Mouse (Mus musculus): ENCODE results near the gene Stpg3.

Stpg3 gene

GRCm38 (mm10) chr2:25203631-25204214 is 10.7 kb downstream of the Stpg3 start:
- DNase-seq (ENCODE audit: low spot score): peak; percentile 65

DNA sequence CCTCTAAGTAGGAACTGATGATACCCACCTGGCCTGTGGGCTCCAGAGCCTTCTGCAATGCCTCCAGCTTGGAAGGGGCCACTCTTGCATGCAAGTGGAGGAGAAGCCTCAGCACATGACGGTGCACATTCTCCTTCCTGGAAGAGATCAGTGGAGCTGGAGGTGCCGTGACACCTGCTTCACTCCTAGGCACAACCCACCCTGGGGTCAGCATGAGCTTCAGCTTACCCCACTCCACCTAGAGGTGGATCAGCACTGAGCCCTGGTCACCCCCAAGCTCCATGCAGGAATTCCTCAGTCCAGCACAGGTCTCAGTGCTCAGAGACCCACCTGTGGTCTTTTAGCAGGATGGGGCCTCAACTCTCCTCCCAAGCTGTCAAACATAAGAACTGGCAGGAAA is 13.8 kb downstream of the Stpg3 start:
- no peak for DNase-seq (ENCODE audit: low spot score)

GRCm38 (mm10) chr2:25197946-25198345 is 16.5 kb downstream of the Stpg3 start:
- no peak for DNase-seq (ENCODE audit: low spot score)

DNA sequence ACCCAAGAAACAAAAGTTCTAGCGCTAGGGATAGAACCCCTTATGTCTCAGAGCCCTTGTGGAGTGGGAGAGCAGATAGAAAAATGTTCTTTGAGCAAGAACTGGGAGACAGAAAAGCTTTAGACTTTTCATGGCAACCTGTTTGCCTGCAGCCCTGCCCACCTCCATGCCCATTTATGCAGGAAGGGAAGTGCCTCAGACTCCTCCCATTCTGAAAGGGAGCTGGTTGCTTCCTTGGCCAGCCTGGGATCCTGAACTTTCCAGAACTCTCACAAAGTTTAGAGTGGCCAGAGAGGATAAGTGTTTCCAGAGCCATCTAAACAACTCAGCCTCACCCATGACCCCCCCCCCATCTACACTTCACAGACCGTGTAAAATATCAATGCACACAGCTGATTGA is 17.2 kb downstream of the Stpg3 start:
- no peak for DNase-seq (ENCODE audit: low spot score)

DNA sequence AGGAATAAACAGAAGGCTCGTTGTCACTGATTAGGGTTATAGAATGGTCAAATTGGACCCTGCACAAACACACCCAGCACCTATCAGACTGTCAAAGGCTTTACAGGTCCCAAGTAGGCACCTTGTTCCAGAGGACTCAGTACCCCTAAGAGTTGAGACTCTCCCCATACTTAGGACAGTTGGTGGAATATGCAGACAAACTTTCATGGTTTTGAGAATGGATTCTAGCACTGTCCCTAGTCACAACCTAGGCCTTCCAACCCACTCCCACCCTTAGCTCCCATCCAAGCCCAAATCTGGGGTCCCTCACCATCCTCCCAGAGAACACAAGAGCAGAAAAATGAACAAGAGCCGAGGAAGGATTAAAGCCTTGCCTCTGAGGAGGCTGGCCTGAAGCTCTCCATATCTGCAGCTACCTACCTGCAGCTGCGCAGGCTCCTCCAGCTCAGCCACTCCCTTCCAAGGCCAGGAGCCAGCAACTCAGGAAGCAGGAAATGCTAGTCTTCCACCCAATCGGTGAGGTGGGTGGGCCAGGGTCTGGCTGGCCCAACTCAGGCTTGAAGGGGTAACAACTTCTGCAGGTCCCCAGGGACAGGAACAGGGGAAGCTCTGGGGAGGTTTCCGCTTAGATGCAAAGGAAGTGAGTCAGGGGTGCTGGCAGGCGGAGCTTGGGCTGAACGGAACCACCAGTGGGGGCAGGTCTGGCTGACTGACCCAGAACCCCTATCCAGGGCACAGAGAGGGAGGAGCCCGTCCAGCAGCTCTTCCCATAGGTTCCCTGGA is 18.1 kb downstream of the Stpg3 start, which contains the start of gene Tor4a:
Gene Tor4a, minus strand, starts transcription at position 715 of the 783 bp plus-strand sequence.
- DNase-seq (ENCODE audit: low spot score): peak; percentile 70

GRCm38 (mm10) chr2:25195211-25196156 is 19.0 kb downstream of the Stpg3 start:
- peak; percentile 65 for DNase-seq (ENCODE audit: low spot score)

GRCm38 (mm10) chr2:25194486-25195171 is 19.8 kb downstream of the Stpg3 start:
- DNase-seq (ENCODE audit: low spot score): no peak

- no peak for DNase-seq (ENCODE audit: low spot score)
Measured at GRCm38 (mm10) chr2:25194006-25194405, 20.4 kb downstream of the Stpg3 start.

GRCm38 (mm10) chr2:25193330-25193770 is 21.1 kb downstream of the Stpg3 start:
- DNase-seq (ENCODE audit: low spot score): peak; percentile 83

- no peak for DNase-seq (ENCODE audit: low spot score)
Measured at GRCm38 (mm10) chr2:25187841-25188240, 26.6 kb downstream of the Stpg3 start.

GRCm38 (mm10) chr2:25186575-25186930 is 27.9 kb downstream of the Stpg3 start:
- DNase-seq (ENCODE audit: low spot score): no peak

DNA sequence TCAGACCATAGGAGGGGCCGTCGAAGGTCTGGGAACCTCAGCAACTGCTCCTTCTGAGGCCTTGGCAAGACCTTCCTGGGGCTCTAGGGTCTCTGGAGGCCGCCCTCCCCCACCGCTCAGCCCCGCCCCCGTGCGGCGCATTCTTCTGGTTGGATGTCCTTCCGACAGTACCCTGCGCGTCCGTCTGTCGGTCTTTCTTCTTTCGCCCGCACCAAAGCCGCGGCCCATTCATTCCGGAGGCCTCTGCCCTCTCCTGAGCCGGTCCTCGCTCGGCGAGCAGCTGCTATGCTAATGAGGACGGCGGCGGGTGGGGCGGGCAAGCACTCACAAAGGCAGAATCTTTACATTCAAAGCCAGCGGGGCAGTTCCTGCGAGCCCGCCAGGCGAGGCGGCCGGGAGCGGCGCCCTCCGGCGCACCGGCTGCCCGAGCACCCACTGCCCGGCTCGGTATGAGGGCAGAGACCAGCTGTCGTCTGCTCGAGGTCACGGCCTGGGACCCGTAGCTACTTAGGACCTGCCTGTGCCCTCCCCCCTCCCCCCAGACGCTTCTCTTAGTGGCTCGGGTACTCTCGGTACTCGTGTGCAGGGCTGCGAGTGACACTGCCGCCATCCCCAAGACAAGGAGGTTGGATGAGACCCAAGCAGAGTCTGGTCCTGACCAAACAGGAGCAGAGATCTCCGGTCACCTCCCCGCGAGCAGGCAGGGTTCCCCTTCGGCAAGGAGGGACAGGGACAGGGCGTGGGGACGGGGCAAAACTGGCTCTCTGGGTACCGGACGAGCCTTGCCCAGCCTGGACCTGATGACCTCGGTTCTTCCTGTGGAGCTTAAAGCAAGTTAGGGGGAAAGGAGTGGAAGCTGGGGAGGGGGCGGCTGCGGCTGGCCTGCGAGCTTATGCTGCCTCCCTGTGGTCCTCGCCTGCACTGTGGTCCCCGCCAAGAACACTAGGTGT is 28.5 kb downstream of the Stpg3 start:
- peak; percentile 78 for DNase-seq (ENCODE audit: low spot score)

- DNase-seq (ENCODE audit: low spot score): no peak
Measured at GRCm38 (mm10) chr2:25184496-25184895, 29.9 kb downstream of the Stpg3 start.

DNA sequence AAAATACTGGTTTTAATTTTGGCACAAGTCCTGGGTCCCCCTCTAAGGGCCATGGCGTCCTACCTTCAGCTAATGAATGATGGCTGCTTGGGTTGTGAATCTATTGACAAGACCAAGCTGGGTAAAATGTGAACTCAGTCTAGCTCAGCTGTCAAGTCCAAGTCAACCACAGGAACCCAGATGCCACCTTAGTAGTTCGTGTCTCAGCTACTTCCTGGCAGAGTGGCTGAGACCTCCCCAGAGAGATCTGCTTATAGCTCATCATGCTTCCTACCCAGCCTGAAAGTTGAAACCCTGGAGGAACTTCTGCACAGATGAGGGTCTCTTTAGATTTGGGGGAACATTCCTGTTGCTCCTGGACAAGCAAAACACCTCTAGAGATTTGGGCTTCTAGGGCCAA is 31.1 kb downstream of the Stpg3 start:
- no peak for DNase-seq (ENCODE audit: low spot score)

- DNase-seq (ENCODE audit: low spot score): no peak
Measured at GRCm38 (mm10) chr2:25182664-25183063, 31.8 kb downstream of the Stpg3 start.

DNA sequence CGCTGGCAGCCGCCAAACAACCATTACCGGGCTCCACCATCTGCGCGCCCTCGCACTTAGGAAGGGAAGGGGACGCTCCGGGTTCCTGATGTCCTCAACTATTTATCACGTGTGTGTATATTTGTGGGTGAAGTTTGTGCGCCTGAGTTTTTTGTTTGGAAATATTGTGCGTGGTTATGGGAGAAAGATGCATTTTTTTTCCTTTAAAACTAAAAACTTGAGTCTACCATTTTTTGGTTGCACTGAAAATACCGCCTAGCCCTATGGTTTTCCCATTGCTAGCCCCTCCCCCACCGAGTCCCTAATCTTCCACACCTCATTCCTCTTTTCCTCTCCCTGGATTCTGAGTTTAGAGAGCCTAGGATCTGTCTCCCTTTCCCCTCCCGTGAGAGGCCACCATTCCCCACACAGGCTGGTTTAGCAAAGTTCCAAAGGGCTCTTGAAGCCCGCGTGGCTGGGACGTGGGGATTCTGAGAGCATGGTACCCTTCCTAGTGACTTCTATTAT is 32.5 kb downstream of the Stpg3 start:
- peak; percentile 68 for DNase-seq (ENCODE audit: low spot score)

- DNase-seq (ENCODE audit: low spot score): peak; percentile 71
Measured at GRCm38 (mm10) chr2:25180973-25181890, 33.2 kb downstream of the Stpg3 start.

DNA sequence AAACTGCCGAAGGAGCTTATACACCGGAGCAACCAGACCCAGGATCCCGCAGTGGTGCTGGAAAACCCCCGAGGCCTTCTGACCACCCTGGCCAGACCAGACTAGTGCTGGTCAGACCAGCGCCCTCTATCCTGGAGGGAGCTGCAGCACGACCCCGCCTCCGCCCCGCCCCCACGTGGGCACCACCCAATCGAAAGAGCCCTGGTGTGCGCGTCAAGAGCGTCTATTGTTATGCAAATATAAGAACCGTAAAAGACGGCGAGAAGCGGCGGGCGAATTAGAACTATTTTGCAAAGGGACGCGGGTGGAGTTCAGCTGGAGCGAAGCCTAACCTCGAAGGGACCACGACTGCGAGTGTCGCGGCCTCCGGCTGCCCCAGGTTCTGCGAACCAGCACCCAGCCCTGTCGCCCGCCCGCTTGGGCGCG is 33.9 kb downstream of the Stpg3 start, which contains the start of gene Nrarp:
Gene Nrarp, plus strand, starts transcription at position 281 of the 426 bp plus-strand sequence.
- peak; percentile 96 for DNase-seq (ENCODE audit: low spot score)

DNA sequence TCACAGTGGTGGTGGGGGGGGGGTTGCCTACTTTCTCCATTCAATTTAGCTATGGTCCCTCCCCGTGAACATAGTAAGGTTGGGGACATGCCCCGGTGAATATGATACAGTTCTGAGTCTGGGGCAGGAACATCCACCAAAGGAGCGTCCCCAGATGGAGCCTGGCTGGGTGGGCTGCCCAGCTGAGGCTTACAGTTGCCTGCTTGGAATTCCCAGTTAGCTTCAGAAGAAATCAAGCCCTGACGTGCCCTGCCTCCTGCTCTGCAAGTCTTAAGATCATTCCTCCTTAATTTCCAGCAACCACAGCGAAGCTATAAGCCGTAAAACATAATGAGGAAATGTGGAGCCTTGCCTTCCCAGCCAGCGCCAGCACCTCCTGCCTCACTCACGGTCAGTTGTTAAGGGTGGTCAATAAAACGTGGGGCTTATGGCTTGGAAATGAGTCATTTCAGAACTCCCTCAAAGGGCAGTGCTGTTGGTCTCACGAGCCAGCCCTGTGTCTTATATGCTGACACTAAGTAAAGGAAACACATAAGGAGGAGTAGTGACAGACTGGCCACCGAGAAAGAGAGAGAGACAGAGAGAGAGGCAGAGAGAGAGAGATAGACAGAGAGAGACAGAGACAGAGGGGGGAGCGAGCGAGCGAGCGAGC is 34.7 kb downstream of the Stpg3 start:
- no peak for DNase-seq (ENCODE audit: low spot score)
